Comparison of ENCODE assay signal across 8 mouse cellular contexts in the genomic region with DNA sequence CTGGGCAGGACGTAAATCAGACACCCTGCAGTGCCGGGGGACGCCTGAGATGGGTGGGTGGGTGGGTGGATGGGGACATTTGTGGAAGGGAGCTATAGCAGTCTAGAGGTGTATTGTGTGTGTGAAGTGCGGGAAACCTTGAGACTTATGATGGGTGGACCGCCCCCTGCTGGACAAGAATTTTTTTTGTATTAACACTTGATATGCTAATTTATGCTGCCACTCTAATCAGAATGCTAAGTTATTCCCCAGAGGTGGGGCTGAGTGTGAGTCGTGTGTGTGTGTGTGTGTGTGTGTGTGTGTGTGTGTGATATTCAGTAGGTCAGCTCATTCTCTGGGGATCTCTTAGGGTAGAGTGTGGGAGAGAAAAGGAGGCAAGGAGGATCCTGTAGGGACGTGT. TPM values are rescaled to one million over a fixed set of nuclear protein-coding genes. Genes with fewer than 3 reads are reported as not detected.
DNase-seq lines count a peak whose midpoint lies in the region; ATAC-seq and TF ChIP-seq lines count a peak whose summit lies in the region.

No protein-coding gene starts in this region.

- H3K79me2 ChIP-seq in heart, adult 2 months (replicated peaks; ENCODE audit: control insufficient read depth, insufficient read depth, low read length), result no peaks in the 10 kb centered on the region

- H3K27ac ChIP-seq in heart, adult 2 months, result no peak overlapping the region
- H3K27ac ChIP-seq in hindbrain, embryonic 12.5 days, result peak overlapping the region; percentile 92
- H3K27ac ChIP-seq in midbrain, embryonic 13.5 days, result peak overlapping the region; percentile 96

- H3K9me3 ChIP-seq in hindbrain, embryonic 12.5 days (replicated peaks), result no peaks in the 10 kb centered on the region
- H3K9me3 ChIP-seq in midbrain, embryonic 13.5 days, result no peaks in the 10 kb centered on the region

- peak; percentile 59 for TF ChIP-seq CTCF in heart, adult 2 months (IDR thresholded peaks at IDR 0.05)

- ATAC-seq in hindbrain, embryonic 12.5 days (ENCODE audit: low FRiP score), result 0 out of 2 replicates have a peak, but pooled peaks have one; percentile 0
- ATAC-seq in midbrain, embryonic 13.5 days, result no peak
- no peak for ATAC-seq in frontal cortex, adult (ENCODE audit: low TSS enrichment)

- no peak overlapping the region for H3K4me3 ChIP-seq in heart, adult 2 months
- 0 out of 2 replicates have a peak overlapping the region, but pooled peaks have one; percentile 77 for H3K4me3 ChIP-seq in hindbrain, embryonic 12.5 days
- H3K4me3 ChIP-seq in midbrain, embryonic 13.5 days (replicated peaks), result peak overlapping the region; percentile 75

- H3K9ac ChIP-seq in heart, adult 2 months (ENCODE audit: low read depth, low read length), result no peak overlapping the region
- H3K9ac ChIP-seq in hindbrain, embryonic 12.5 days, result peak overlapping the region; percentile 87; the same call in 1 of the 2 replicates
- H3K9ac ChIP-seq in midbrain, embryonic 13.5 days (replicated peaks), result peak overlapping the region; percentile 83

- peaks cover 1% of the 10 kb centered on the region for H3K4me1 ChIP-seq in heart, adult 2 months (ENCODE audit: control insufficient read depth, insufficient read depth, low read length)
- peaks cover 73% of the 10 kb centered on the region for H3K4me1 ChIP-seq in hindbrain, embryonic 12.5 days
- H3K4me1 ChIP-seq in midbrain, embryonic 13.5 days (replicated peaks), result peaks cover 77% of the 10 kb centered on the region

- TF ChIP-seq EP300 in heart, adult 2 months (IDR thresholded peaks at IDR 0.05; ENCODE audit: insufficient read depth, low read depth, low read length), result no peak

- intact Hi-C loops in heart, adult 2 months (cut with DNase I), result loop anchor here (5.0 kb wide), 1 partner anchor 216 kb away; no protein-coding TSS in a partner anchor

- 41% methylated on average over 7 of the region's 7 CpGs for WGBS in heart, adult 2 months
- 17% methylated on average over 7 of the region's 7 CpGs for WGBS in hindbrain, embryonic 12.5 days
- 18% methylated on average over 7 of the region's 7 CpGs for WGBS in midbrain, embryonic 13.5 days

- TF ChIP-seq POLR2A in heart, adult 2 months (IDR thresholded peaks at IDR 0.05; ENCODE audit: insufficient read depth, low read depth, low read length), result no peak

- no peak for DNase-seq in heart, adult 2 months
- DNase-seq in heart, adult 9 months (ENCODE audit: low spot score in 2 of 2), result no peak
- peak; percentile 87 for DNase-seq in A20 (ENCODE audit: low read depth, low spot score)
- peak; percentile 88 for DNase-seq in cerebellum, adult 9-10 months
- DNase-seq in heart, postnatal 4 days, result no peak

- no peaks in the 10 kb centered on the region for H3K36me3 ChIP-seq in heart, adult 2 months (ENCODE audit: control insufficient read depth, insufficient read depth, low read length)
- peaks cover 10% of the 10 kb centered on the region for H3K36me3 ChIP-seq in hindbrain, embryonic 12.5 days
- H3K36me3 ChIP-seq in midbrain, embryonic 13.5 days, result peaks cover 18% of the 10 kb centered on the region

- peaks cover 12% of the 10 kb centered on the region for H3K27me3 ChIP-seq in heart, adult 2 months (ENCODE audit: control insufficient read depth, insufficient read depth, low read length)
- peaks cover 6% of the 10 kb centered on the region; the same call in 1 of the 2 replicates for H3K27me3 ChIP-seq in hindbrain, embryonic 12.5 days
- 0 out of 2 replicates have a peak, but pooled peaks cover 5% of the 10 kb centered on the region for H3K27me3 ChIP-seq in midbrain, embryonic 13.5 days

- H3K4me2 ChIP-seq in hindbrain, embryonic 12.5 days (replicated peaks), result peak overlapping the region; percentile 86
- H3K4me2 ChIP-seq in midbrain, embryonic 13.5 days (replicated peaks), result peak overlapping the region; percentile 92

RNA-seq across cellular contexts. Expression of a gene that starts 2.9 kb away (rescaled TPM):
- total RNA-seq in heart, adult 2 months (2021), result under 1 TPM in 1 of 2 experiments, not detected in 1; 0.27 TPM
- 0.21 and 0.38 TPM in 2 replicates for polyA plus RNA-seq in heart, adult 2 months (2012; rRNA removed)
- polyA plus RNA-seq in hindbrain, embryonic 12.5 days (2016; fragmentation: Nextera tagmentation; extraction: Ambion mirVana), result 102 and 110 TPM in 2 replicates
- 201 and 213 TPM in 2 replicates for polyA plus RNA-seq in midbrain, embryonic 13.5 days (2015; fragmentation: Nextera tagmentation; extraction: Ambion mirVana)
- total RNA-seq in heart, postnatal 4 days (2021), result 1 to 10 TPM; 1.2 to 1.8 TPM

RNA-seq across cellular contexts. Expression of a gene that starts 17.5 kb away (rescaled TPM):
- 10 to 100 TPM in 1 of 2 experiments, 1 to 10 TPM in 1; 8.7 to 10.3 TPM for total RNA-seq in heart, adult 2 months (2021)
- 16.3 and 18.4 TPM in 2 replicates for polyA plus RNA-seq in heart, adult 2 months (2012; rRNA removed)
- 20.8 and 22.4 TPM in 2 replicates for polyA plus RNA-seq in hindbrain, embryonic 12.5 days (2016; fragmentation: Nextera tagmentation; extraction: Ambion mirVana)
- polyA plus RNA-seq in midbrain, embryonic 13.5 days (2015; fragmentation: Nextera tagmentation; extraction: Ambion mirVana), result 7.9 and 8.1 TPM in 2 replicates
- 10 to 100 TPM; 22.8 to 24.7 TPM for total RNA-seq in heart, postnatal 4 days (2021)

RNA-seq across cellular contexts. Expression of a gene that starts 24.9 kb away (rescaled TPM):
- total RNA-seq in heart, adult 2 months (2021), result 10 to 100 TPM; 39.4 to 46.4 TPM
- polyA plus RNA-seq in heart, adult 2 months (2012; rRNA removed), result 40.5 and 45.7 TPM in 2 replicates
- 42.6 and 63.3 TPM in 2 replicates for polyA plus RNA-seq in hindbrain, embryonic 12.5 days (2016; fragmentation: Nextera tagmentation; extraction: Ambion mirVana)
- polyA plus RNA-seq in midbrain, embryonic 13.5 days (2015; fragmentation: Nextera tagmentation; extraction: Ambion mirVana), result 26.1 and 28.7 TPM in 2 replicates
- 10 to 100 TPM; 71.2 to 73.7 TPM for total RNA-seq in heart, postnatal 4 days (2021)

RNA-seq across cellular contexts. Expression of a gene that starts 58.4 kb away (rescaled TPM):
- total RNA-seq in heart, adult 2 months (2021), result 1 to 10 TPM; 1.5 to 2.0 TPM
- 0.98 and 1.00 TPM in 2 replicates for polyA plus RNA-seq in heart, adult 2 months (2012; rRNA removed)
- 1.8 and 2.4 TPM in 2 replicates for polyA plus RNA-seq in hindbrain, embryonic 12.5 days (2016; fragmentation: Nextera tagmentation; extraction: Ambion mirVana)
- polyA plus RNA-seq in midbrain, embryonic 13.5 days (2015; fragmentation: Nextera tagmentation; extraction: Ambion mirVana), result 0.92 and 2.0 TPM in 2 replicates
- 1 to 10 TPM; 4.4 to 8.1 TPM for total RNA-seq in heart, postnatal 4 days (2021)

Comparison
In these comparisons a context has a peak if more than half of its experiments do, and no peak if none do; other contexts are left out.
1. DNase-seq: peak in A20 (single experiment) and cerebellum, adult 9-10 months (single experiment); none in heart, adult 2 months (0 of 2), heart, adult 9 months (0 of 2) and heart, postnatal 4 days (single experiment).
2. RNA of a gene that starts 2.9 kb away (polyA plus RNA-seq): 201 to 213 TPM in midbrain, embryonic 13.5 days and 102 to 110 TPM in hindbrain, embryonic 12.5 days; 0.21 to 0.38 TPM in heart, adult 2 months; every median in the first group is over 10 times any median in the second.